Mouse (Mus musculus) monocyte, adult 5-6 weeks (primary cell): ENCODE data around the gene Nf1. TPM values are rescaled to one million over a fixed set of nuclear protein-coding genes. Genes with fewer than 3 reads are reported as not detected.
"Not testable (repeated sequence)": the region's sequence is repeated elsewhere in the genome, so short reads cannot be mapped to it uniquely, and the experiment has no call there.

ENCODE experiments used
- ATAC-seq: fragments of 153-309, 156-312 bp; replicated peaks from 2 replicates; pipeline ENCODE4 v1.8.0; 2017; ENCODE audit warnings: mild to moderate bottlenecking; ENCODE audit not compliant: low TSS enrichment, insufficient number of reproducible peaks, severe bottlenecking, poor library complexity, low FRiP score
- total RNA-seq: library from RNA; stranded (forward); fragments of 200-1000, 200-491, 200-594 nt; gene quantifications from 3 replicates; pipeline ENCODE4 v1.2.3, GENCODE M21; 2017

Gene Nf1
- total RNA-seq, result 13.7 to 20.7 TPM (median 16.1 TPM) in 3 replicates

GRCm38 (mm10) chr11:79339234-79339807 lies at the start of gene Nf1:
TSS of gene Nf1 (plus strand) at chr11:79339693.
- peak; percentile 96 for ATAC-seq

DNA sequence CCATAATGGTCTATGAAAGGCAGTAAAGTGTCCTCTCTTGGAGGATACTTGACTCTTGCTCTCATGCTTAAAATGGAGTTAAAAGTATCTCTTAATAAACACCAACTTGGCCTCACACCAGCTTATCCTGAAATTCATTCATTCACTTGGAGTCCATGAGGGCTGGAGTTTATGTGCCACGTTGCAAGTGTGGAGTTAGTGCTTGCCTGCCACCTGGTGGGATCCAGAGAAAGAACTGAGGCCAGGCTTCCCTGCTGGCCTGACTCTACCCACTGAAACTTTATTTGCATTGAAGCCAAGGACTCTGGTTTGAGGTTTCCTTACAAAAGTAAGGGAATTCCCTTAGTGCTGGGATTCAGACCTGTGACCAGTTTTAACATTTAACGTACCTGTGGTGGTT lies 49.0 kb upstream of the Nf1 start:
- no peak for ATAC-seq

- no peak for ATAC-seq
These were observed 47.8 kb upstream of the Nf1 start for GRCm38 (mm10) chr11:79291651-79292050.

GRCm38 (mm10) chr11:79292130-79292529 lies 47.4 kb upstream of the Nf1 start:
- no peak for ATAC-seq

DNA sequence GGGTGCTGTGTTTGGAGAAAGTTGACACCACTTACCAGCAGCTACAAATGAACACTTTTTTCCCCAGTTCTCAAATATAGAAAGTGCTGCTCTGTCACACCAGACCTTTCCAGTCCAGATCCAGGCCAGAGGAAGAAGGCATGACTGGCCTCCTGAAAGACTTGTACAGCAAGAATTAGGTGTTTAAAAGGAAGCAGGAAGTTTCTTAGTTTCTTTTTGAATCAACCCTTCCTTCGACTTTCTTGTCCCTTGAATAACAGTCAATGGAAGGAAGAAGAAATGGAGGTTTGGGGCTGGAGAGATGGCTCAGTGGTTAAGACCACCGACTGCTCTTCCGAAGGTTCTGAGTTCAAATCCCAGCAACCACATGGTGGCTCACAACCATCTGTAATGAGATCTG lies 46.5 kb upstream of the Nf1 start:
- ATAC-seq, result no peak

DNA sequence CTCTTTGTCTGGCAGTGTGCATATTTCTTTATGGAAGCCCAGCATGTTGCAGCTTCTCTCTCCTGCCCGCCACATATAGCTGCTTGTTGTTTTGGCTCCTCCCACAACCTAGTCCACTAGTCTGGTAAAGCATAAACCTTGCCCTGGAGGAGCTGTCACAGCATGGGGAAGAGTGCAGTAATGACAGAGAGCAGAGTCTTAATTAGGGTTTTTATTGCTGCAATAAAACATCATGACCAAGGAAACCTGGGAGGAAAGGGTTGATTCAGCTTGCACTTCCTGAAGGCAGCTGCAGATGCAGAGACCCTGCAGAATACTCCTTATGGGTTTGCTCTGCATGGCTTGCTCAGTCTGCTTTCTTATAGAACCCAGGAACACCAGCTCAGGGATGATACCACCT lies 45.5 kb upstream of the Nf1 start:
- ATAC-seq, result no peak

DNA sequence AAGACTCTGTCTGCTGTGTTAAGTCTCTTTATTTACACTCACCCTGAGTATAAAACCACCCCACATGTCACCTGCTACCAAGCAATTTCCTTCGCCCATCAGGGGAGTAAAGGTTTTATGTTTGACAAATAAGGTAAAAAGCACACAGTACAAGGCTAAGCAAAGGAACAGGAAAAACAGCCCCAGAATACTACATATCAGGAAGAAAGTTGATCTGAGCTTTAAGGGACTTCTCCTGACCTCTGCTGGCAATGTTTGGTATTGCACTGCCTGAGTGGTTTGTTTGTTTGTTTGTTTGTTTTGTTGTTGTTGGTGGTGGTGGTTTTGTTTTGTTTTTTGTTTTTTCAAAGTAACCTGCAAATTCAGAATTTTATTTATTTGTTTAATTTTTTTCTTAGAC lies 43.3 kb upstream of the Nf1 start:
- peak; percentile 80 for ATAC-seq

DNA sequence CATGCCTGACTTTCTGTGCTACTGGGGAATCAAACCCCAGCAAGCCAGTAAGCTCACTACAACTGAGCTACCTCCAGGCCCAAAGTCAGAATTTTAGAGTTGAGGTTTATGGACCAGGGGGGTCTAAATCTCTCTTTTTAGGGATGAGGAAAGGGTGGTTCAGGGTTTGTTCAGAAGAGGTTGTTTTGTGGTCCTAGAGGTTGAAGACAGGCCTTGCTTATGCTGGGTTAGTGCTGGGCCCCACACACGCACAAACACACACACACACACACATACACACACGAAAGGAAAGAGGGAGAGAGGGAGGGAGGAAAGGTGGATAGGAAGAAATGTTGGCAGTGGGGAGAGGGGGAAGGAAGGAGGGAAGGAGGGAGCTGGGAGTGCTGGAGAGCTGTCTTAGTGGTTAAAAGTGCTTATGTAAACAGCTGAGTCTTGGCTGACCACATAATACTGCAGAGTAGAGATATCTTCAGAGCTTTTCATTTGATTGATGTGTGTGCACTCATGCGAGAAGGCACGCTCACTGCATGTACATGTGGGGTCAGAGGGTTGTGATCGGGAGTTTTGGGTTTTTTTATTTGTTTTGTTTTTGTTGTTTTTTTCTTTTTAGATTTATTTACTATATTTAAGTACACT lies 42.5 kb upstream of the Nf1 start, which contains the start of gene Gm9964:
Gm9964 (minus strand) TSS at position 51 of the 636 bp plus-strand sequence.
- no peak for ATAC-seq

- no peak for ATAC-seq
These were observed 39.6 kb upstream of the Nf1 start for GRCm38 (mm10) chr11:79299719-79300431.

- no peak for ATAC-seq
These were observed 36.4 kb upstream of the Nf1 start for GRCm38 (mm10) chr11:79303109-79303508.

DNA sequence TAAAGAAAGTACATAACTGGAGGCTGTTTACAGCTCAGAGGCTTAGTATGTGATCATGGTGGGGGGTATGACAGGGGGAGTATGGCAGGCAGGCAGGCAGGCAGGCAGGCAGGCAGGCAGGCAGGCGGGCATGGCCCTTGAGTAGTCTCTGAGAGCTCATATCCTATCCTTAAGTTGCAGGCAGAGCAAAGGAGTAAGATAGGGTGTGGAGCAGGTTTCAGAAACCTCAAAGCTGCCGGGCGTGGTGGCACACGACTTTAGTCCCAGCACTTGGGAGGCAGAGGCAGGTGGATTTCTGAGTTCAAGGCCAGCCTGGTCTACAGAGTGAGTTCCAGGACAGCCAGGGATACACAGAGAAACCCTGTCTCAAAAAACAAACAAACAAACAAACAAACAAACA lies 35.2 kb upstream of the Nf1 start:
- ATAC-seq, result not testable (repeated sequence)

GRCm38 (mm10) chr11:79305697-79306340 lies 33.7 kb upstream of the Nf1 start:
- ATAC-seq, result peak; percentile 69

- ATAC-seq, result no peak
These were observed 33.0 kb upstream of the Nf1 start for GRCm38 (mm10) chr11:79306510-79306909.

DNA sequence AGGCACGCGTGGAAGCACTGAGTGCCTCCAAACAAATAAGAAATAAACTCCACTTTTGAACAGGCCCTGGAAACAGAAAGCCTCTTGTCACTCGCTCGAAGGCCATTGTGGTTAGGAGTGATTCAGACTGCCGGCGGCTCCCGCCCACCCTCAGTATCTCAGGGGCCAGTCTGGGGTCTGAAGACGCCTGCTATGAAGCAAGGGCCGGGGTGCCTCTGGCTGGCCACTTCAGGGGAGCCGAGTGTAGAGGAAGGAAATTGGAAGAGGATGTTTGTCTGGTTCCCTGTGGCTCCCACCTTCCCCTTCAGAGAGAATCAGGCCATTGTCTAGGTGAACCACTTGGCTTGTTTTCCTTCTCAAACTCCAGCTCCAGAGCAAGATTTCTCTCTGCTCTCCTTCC lies 32.5 kb upstream of the Nf1 start:
- peak; percentile 48; the same call in 1 of the 2 replicates for ATAC-seq

DNA sequence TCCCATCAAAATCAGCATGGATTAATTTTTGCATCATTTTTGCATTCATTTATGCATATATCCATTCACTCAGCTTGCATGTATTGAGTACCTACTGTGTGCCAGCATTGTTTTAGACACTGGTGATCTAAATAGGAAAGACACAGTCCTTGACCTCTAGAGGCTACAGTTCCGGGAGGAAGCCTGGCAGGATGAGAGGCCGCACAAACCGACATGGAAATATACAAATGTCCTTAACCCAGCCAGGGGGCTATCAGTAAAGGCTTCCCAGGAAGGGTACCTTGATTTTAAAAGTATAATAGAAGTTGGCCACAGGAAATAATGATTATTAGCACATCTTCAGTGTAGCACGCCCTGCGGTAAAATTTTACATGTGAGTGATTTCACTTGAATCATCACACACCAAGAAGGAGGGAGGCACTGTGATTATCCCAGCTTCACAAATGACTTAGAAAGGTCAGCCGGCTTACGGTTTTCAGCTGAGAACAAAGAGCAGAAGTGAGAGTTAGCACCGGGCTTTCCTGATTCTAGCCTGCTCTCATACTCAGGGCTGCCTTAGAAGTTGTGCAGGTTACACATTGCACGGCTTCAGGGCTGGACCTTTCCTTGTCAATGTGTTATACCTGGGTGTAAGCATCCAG lies 31.8 kb upstream of the Nf1 start:
- ATAC-seq, result 0 out of 2 replicates have a peak, but pooled peaks have one; percentile 24

GRCm38 (mm10) chr11:79310467-79310866 lies 29.0 kb upstream of the Nf1 start:
- no peak for ATAC-seq

- no peak for ATAC-seq
These were observed 22.6 kb upstream of the Nf1 start for GRCm38 (mm10) chr11:79316807-79317345.

DNA sequence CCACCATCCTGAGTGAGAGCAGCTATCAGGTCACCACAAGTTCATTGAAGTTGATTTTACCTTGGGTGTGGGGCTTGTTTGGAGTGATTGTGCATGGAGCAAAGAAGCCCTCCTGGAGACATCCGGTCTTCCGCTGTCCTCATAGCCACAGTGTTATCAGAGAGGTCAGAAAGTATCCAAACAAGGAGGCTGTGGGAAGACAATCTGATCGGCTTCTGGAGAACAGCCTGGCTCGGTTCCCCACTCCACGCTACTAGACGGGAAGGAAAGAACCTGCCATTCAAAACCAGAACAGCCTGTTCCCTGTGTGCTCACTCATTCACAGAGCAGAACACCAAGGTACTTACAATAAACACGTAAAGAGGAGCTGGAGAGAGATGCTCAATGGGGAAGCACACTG lies 19.7 kb upstream of the Nf1 start:
- ATAC-seq, result no peak
